Mouse (Mus musculus): ENCODE measurements around the gene Gm49601. TPM values are rescaled to one million over a fixed set of nuclear protein-coding genes. Genes with fewer than 3 reads are reported as not detected.

The Gm49601 gene
- polyA plus RNA-seq (2015; fragmentation: Nextera tagmentation; extraction: Ambion mirVana): 23.3 and 24.6 TPM in 2 replicates

GRCm38 (mm10) chr16:18626376-18626878 is at the start of gene Gm49601:
TSS of gene Gm49601 (minus strand) at chr16:18626427.
- Histone ChIP-seq H3K27me3 (ENCODE audit: control insufficient read depth, insufficient read depth, low read depth, low read length) (peaks cover 37% of the 10 kb centered on the region), H3K4me2 (ENCODE audit: low read length) (peak within 1 kb of the TSS; percentile 100), H3K9ac (ENCODE audit: low read depth, low read length) (peak within 1 kb of the TSS; percentile 86), H3K27ac (ENCODE audit: low read length) (no peak within 1 kb of the TSS), H3K4me3 (ENCODE audit: low read depth, low read length) (peak within 1 kb of the TSS; percentile 54), H3K9me3 (replicated peaks; ENCODE audit: control insufficient read depth, low read length, poor library complexity, severe bottlenecking) (no peaks in the 10 kb centered on the region), H3K36me3 (ENCODE audit: control insufficient read depth, insufficient read depth, low read length) (peaks cover 40% of the 10 kb centered on the region), H3K4me1 (ENCODE audit: control insufficient read depth, insufficient read depth, low read length) (peaks cover 31% of the 10 kb centered on the region)
- peak; percentile 5 for ATAC-seq
- under 1% methylated on average over 65 of the region's 65 CpGs for WGBS

- Histone ChIP-seq H3K4me1 (ENCODE audit: control insufficient read depth, insufficient read depth, low read length) (no peaks in the 10 kb centered on the region), H3K36me3 (ENCODE audit: control insufficient read depth, insufficient read depth, low read length) (no peaks in the 10 kb centered on the region), H3K4me3 (ENCODE audit: low read depth, low read length) (no peak overlapping the region), H3K27me3 (ENCODE audit: control insufficient read depth, insufficient read depth, low read depth, low read length) (no peaks in the 10 kb centered on the region), H3K4me2 (ENCODE audit: low read length) (no peak overlapping the region), H3K9ac (ENCODE audit: low read depth, low read length) (no peak overlapping the region), H3K27ac (ENCODE audit: low read length) (no peak overlapping the region), H3K9me3 (replicated peaks; ENCODE audit: control insufficient read depth, low read length, poor library complexity, severe bottlenecking) (no peaks in the 10 kb centered on the region)
- 83% methylated on average over 3 of the region's 3 CpGs for WGBS
- ATAC-seq: no peak
Observed at GRCm38 (mm10) chr16:18673005-18673404, 46.8 kb upstream of the Gm49601 start.

- ATAC-seq: no peak
- H3K27ac ChIP-seq (ENCODE audit: low read length): no peak overlapping the region
- H3K4me3 ChIP-seq (ENCODE audit: low read depth, low read length): no peak overlapping the region
- no peaks in the 10 kb centered on the region for H3K4me1 ChIP-seq (ENCODE audit: control insufficient read depth, insufficient read depth, low read length)
- H3K27me3 ChIP-seq (ENCODE audit: control insufficient read depth, insufficient read depth, low read depth, low read length): no peaks in the 10 kb centered on the region
- H3K36me3 ChIP-seq (ENCODE audit: control insufficient read depth, insufficient read depth, low read length): no peaks in the 10 kb centered on the region
- H3K4me2 ChIP-seq (ENCODE audit: low read length): no peak overlapping the region
- no peaks in the 10 kb centered on the region for H3K9me3 ChIP-seq (replicated peaks; ENCODE audit: control insufficient read depth, low read length, poor library complexity, severe bottlenecking)
- H3K9ac ChIP-seq (ENCODE audit: low read depth, low read length): no peak overlapping the region
- 75% methylated on average over 5 of the region's 5 CpGs for WGBS
Observed at GRCm38 (mm10) chr16:18672027-18672426, 45.8 kb upstream of the Gm49601 start.

GRCm38 (mm10) chr16:18669914-18670313 is 43.7 kb upstream of the Gm49601 start:
- Histone ChIP-seq H3K27me3 (ENCODE audit: control insufficient read depth, insufficient read depth, low read depth, low read length) (no peaks in the 10 kb centered on the region), H3K9ac (ENCODE audit: low read depth, low read length) (no peak overlapping the region), H3K4me2 (ENCODE audit: low read length) (no peak overlapping the region), H3K9me3 (replicated peaks; ENCODE audit: control insufficient read depth, low read length, poor library complexity, severe bottlenecking) (no peaks in the 10 kb centered on the region), H3K4me3 (ENCODE audit: low read depth, low read length) (no peak overlapping the region), H3K27ac (ENCODE audit: low read length) (no peak overlapping the region), H3K36me3 (ENCODE audit: control insufficient read depth, insufficient read depth, low read length) (no peaks in the 10 kb centered on the region), H3K4me1 (ENCODE audit: control insufficient read depth, insufficient read depth, low read length) (no peaks in the 10 kb centered on the region)
- no peak for ATAC-seq
- WGBS: 70% methylated on average over 6 of the region's 6 CpGs

- no peak overlapping the region for H3K4me3 ChIP-seq (ENCODE audit: low read depth, low read length)
- H3K27ac ChIP-seq (ENCODE audit: low read length): no peak overlapping the region
- ATAC-seq: no peak
- no peaks in the 10 kb centered on the region for H3K27me3 ChIP-seq (ENCODE audit: control insufficient read depth, insufficient read depth, low read depth, low read length)
- no peaks in the 10 kb centered on the region for H3K36me3 ChIP-seq (ENCODE audit: control insufficient read depth, insufficient read depth, low read length)
- no peaks in the 10 kb centered on the region for H3K4me1 ChIP-seq (ENCODE audit: control insufficient read depth, insufficient read depth, low read length)
- WGBS: 84% methylated on average over 4 of the region's 4 CpGs
- H3K4me2 ChIP-seq (ENCODE audit: low read length): no peak overlapping the region
- no peak overlapping the region for H3K9ac ChIP-seq (ENCODE audit: low read depth, low read length)
- no peaks in the 10 kb centered on the region for H3K9me3 ChIP-seq (replicated peaks; ENCODE audit: control insufficient read depth, low read length, poor library complexity, severe bottlenecking)
Observed at GRCm38 (mm10) chr16:18658597-18658996, 32.4 kb upstream of the Gm49601 start.

- Histone ChIP-seq H3K27ac (ENCODE audit: low read length) (no peak overlapping the region), H3K36me3 (ENCODE audit: control insufficient read depth, insufficient read depth, low read length) (no peaks in the 10 kb centered on the region), H3K4me3 (ENCODE audit: low read depth, low read length) (no peak overlapping the region), H3K9me3 (replicated peaks; ENCODE audit: control insufficient read depth, low read length, poor library complexity, severe bottlenecking) (no peaks in the 10 kb centered on the region), H3K9ac (ENCODE audit: low read depth, low read length) (no peak overlapping the region), H3K4me2 (ENCODE audit: low read length) (no peak overlapping the region), H3K4me1 (ENCODE audit: control insufficient read depth, insufficient read depth, low read length) (no peaks in the 10 kb centered on the region), H3K27me3 (ENCODE audit: control insufficient read depth, insufficient read depth, low read depth, low read length) (no peaks in the 10 kb centered on the region)
- no peak for ATAC-seq
- 62% methylated on average over 5 of the region's 5 CpGs for WGBS
Observed at GRCm38 (mm10) chr16:18655372-18656098, 29.3 kb upstream of the Gm49601 start.

- no peaks in the 10 kb centered on the region for H3K36me3 ChIP-seq (ENCODE audit: control insufficient read depth, insufficient read depth, low read length)
- H3K9ac ChIP-seq (ENCODE audit: low read depth, low read length): no peak overlapping the region
- H3K27ac ChIP-seq (ENCODE audit: low read length): no peak overlapping the region
- no peaks in the 10 kb centered on the region for H3K9me3 ChIP-seq (replicated peaks; ENCODE audit: control insufficient read depth, low read length, poor library complexity, severe bottlenecking)
- no peaks in the 10 kb centered on the region for H3K4me1 ChIP-seq (ENCODE audit: control insufficient read depth, insufficient read depth, low read length)
- WGBS: 92% methylated on average over 6 of the region's 6 CpGs
- H3K4me3 ChIP-seq (ENCODE audit: low read depth, low read length): no peak overlapping the region
- no peaks in the 10 kb centered on the region for H3K27me3 ChIP-seq (ENCODE audit: control insufficient read depth, insufficient read depth, low read depth, low read length)
- ATAC-seq: no peak
- no peak overlapping the region for H3K4me2 ChIP-seq (ENCODE audit: low read length)
Observed at GRCm38 (mm10) chr16:18653290-18654160, 27.3 kb upstream of the Gm49601 start.

GRCm38 (mm10) chr16:18649126-18649525 is 22.9 kb upstream of the Gm49601 start:
- Histone ChIP-seq H3K9ac (ENCODE audit: low read depth, low read length) (no peak overlapping the region), H3K4me1 (ENCODE audit: control insufficient read depth, insufficient read depth, low read length) (no peaks in the 10 kb centered on the region), H3K4me3 (ENCODE audit: low read depth, low read length) (no peak overlapping the region), H3K36me3 (ENCODE audit: control insufficient read depth, insufficient read depth, low read length) (no peaks in the 10 kb centered on the region), H3K27me3 (ENCODE audit: control insufficient read depth, insufficient read depth, low read depth, low read length) (no peaks in the 10 kb centered on the region), H3K27ac (ENCODE audit: low read length) (no peak overlapping the region), H3K9me3 (replicated peaks; ENCODE audit: control insufficient read depth, low read length, poor library complexity, severe bottlenecking) (no peaks in the 10 kb centered on the region), H3K4me2 (ENCODE audit: low read length) (no peak overlapping the region)
- 69% methylated on average over 3 of the region's 3 CpGs for WGBS
- ATAC-seq: no peak

GRCm38 (mm10) chr16:18645329-18645728 is 19.1 kb upstream of the Gm49601 start:
- 63% methylated on average over 6 of the region's 6 CpGs for WGBS
- H3K36me3 ChIP-seq (ENCODE audit: control insufficient read depth, insufficient read depth, low read length): no peaks in the 10 kb centered on the region
- no peak overlapping the region for H3K4me2 ChIP-seq (ENCODE audit: low read length)
- H3K27ac ChIP-seq (ENCODE audit: low read length): no peak overlapping the region
- no peaks in the 10 kb centered on the region for H3K9me3 ChIP-seq (replicated peaks; ENCODE audit: control insufficient read depth, low read length, poor library complexity, severe bottlenecking)
- no peak for ATAC-seq
- no peaks in the 10 kb centered on the region for H3K4me1 ChIP-seq (ENCODE audit: control insufficient read depth, insufficient read depth, low read length)
- no peaks in the 10 kb centered on the region for H3K27me3 ChIP-seq (ENCODE audit: control insufficient read depth, insufficient read depth, low read depth, low read length)
- H3K9ac ChIP-seq (ENCODE audit: low read depth, low read length): no peak overlapping the region
- no peak overlapping the region for H3K4me3 ChIP-seq (ENCODE audit: low read depth, low read length)
